Mouse (Mus musculus): Measurements from ENCODE around the gene Pinlyp. TPM values are rescaled to one million over a fixed set of nuclear protein-coding genes. Genes with fewer than 3 reads are reported as not detected.

The Pinlyp gene
- total RNA-seq (2018; cell fraction: chromatin; rRNA removed), result not detected
- total RNA-seq (2018; cell fraction: cytosol; rRNA removed), result not detected
- not detected for total RNA-seq (2018; cell fraction: nucleus; rRNA removed)
- not detected in 3 replicates for polyA plus RNA-seq (2018)

DNA sequence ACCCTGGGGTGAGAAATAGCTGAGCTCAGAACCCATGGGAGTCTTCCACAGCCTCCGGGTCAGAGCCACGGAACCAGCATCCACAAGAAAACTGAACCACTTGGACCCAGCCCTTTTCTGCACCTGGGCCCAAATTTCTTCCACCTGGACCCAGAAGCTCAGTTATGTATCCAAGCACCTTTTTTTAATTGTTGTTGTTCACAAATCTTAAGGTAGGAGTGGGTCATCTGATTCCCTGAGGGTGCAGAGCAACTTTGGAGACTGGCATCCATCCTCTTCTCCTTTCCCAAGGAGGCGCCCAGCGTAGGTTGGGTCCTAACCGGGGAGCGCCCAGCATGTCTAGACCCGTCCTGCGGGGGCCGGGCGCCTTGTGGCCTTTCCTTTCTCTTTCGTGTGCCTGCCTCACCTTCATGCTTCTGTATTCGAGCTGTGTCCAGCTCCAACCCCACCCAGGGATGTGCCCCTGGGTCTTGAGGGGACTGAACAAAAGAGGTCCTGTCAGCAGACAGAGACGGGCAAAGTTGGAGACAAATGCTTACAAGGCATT lies at the start of gene Pinlyp, which contains the start of gene Xrcc1:
Gene Pinlyp (minus strand): TSS at position 51 of the 547 bp plus-strand sequence.
Gene Xrcc1 (plus strand): TSS at position 222 of the 547 bp plus-strand sequence.
- no peaks in the 10 kb centered on the region for H3K36me3 ChIP-seq (ENCODE audit: inconsistent target)
- H3K27ac ChIP-seq, result peak within 1 kb of the TSS; percentile 46
- WGBS (ENCODE audit: missing documents), result 63% methylated on average over 5 of the region's 13 CpGs
- peak within 1 kb of the TSS; percentile 75 for H3K4me3 ChIP-seq (ENCODE audit: inconsistent target)
- peaks cover 12% of the 10 kb centered on the region for H3K79me2 ChIP-seq (ENCODE audit: inconsistent target)

- WGBS (ENCODE audit: missing documents), result 13% methylated on average over 2 of the region's 2 CpGs
- no peak overlapping the region for H3K27ac ChIP-seq
- no peak overlapping the region for H3K4me3 ChIP-seq (ENCODE audit: inconsistent target)
- no peaks in the 10 kb centered on the region for H3K36me3 ChIP-seq (ENCODE audit: inconsistent target)
- peaks cover 7% of the 10 kb centered on the region; the same call in 1 of the 2 replicates for H3K79me2 ChIP-seq (ENCODE audit: inconsistent target)
Measured at GRCm38 (mm10) chr7:24595464-24595863, 49.5 kb upstream of the Pinlyp start.

DNA sequence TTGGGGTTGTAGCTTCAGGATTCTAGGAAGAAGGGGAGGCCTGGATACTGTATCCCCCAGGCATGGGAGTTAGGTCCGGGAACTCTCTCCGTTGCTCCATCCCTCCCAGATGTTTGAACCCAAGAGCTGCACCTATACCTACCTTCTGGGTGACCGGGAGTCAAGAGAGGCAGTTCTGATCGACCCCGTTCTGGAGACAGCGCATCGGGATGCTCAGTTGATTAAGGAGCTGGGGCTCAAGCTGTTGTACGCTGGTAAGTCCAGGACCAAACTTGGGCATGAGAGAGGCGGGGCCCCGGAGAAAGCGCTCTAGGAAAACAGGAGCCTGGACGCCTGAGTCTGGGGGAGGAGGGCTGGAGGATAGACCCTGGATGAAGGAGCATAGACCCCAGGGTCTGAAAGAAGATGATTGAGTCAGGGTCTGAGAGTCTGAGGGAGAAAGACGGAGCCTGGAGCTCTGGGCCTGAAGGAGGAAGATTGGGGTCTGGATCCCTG lies 48.4 kb upstream of the Pinlyp start:
- Histone ChIP-seq H3K27ac (no peak overlapping the region), H3K79me2 (ENCODE audit: inconsistent target) (peaks cover 7% of the 10 kb centered on the region; the same call in 1 of the 2 replicates), H3K36me3 (ENCODE audit: inconsistent target) (no peaks in the 10 kb centered on the region), H3K4me3 (ENCODE audit: inconsistent target) (peak overlapping the region; percentile 69)
- WGBS (ENCODE audit: missing documents), result 35% methylated on average over 13 of the region's 13 CpGs

GRCm38 (mm10) chr7:24593621-24594308 lies 47.8 kb upstream of the Pinlyp start:
- Histone ChIP-seq H3K27ac (peak overlapping the region; percentile 43; the same call in 1 of the 2 replicates), H3K79me2 (ENCODE audit: inconsistent target) (peaks cover 7% of the 10 kb centered on the region; the same call in 1 of the 2 replicates), H3K36me3 (ENCODE audit: inconsistent target) (no peaks in the 10 kb centered on the region), H3K4me3 (ENCODE audit: inconsistent target) (peak overlapping the region; percentile 69)
- 1% methylated on average over 34 of the region's 39 CpGs for WGBS (ENCODE audit: missing documents)

DNA sequence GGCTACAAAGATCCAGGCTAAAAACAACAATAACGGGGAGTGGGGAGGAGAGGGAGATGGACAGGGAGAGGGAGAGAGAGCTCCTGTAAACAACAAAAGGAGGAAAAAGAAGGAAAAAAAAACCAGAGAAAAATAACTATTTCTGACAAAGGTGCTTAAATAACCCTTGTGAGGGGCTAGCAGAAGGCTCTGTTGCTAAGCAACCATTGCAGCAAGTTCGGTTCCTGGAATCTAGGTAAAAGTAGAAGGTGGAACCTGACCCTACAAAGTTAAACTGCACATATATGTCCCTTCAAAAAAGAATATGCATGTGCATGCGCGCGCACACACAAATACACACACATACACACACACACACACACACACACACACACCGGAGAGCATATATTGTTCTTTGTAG lies 46.9 kb upstream of the Pinlyp start:
- peaks cover 7% of the 10 kb centered on the region; the same call in 1 of the 2 replicates for H3K79me2 ChIP-seq (ENCODE audit: inconsistent target)
- H3K27ac ChIP-seq, result no peak overlapping the region
- 98% methylated on average over 4 of the region's 6 CpGs for WGBS (ENCODE audit: missing documents)
- no peaks in the 10 kb centered on the region for H3K36me3 ChIP-seq (ENCODE audit: inconsistent target)
- H3K4me3 ChIP-seq (ENCODE audit: inconsistent target), result no peak overlapping the region

DNA sequence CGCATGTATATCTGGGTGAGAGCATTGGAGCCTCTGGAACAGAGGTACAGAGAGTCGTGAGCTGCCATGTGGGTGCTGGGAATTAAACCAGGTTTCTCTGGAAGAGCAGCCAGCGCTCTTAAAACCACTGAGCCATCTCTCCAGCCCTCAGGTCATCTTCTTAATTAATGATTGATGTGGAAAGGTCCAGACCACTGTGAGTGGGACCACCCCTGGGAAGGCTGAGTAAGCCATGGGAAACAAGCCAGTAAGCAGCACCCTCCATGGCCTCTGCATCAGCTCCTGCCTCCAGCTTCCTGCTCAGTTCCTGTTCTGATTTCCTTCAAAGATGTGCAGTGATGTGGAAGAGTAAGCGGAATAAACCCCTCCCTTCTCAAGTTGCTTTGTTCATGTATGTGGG lies 46.2 kb upstream of the Pinlyp start:
- Histone ChIP-seq H3K4me3 (ENCODE audit: inconsistent target) (no peak overlapping the region), H3K36me3 (ENCODE audit: inconsistent target) (no peaks in the 10 kb centered on the region), H3K79me2 (ENCODE audit: inconsistent target) (peaks cover 7% of the 10 kb centered on the region; the same call in 1 of the 2 replicates), H3K27ac (no peak overlapping the region)
- 57% methylated on average over 4 of the region's 4 CpGs for WGBS (ENCODE audit: missing documents)

GRCm38 (mm10) chr7:24591735-24592134 lies 45.8 kb upstream of the Pinlyp start:
- no peak overlapping the region for H3K27ac ChIP-seq
- H3K79me2 ChIP-seq (ENCODE audit: inconsistent target), result peaks cover 7% of the 10 kb centered on the region; the same call in 1 of the 2 replicates
- no peaks in the 10 kb centered on the region for H3K36me3 ChIP-seq (ENCODE audit: inconsistent target)
- H3K4me3 ChIP-seq (ENCODE audit: inconsistent target), result no peak overlapping the region
- WGBS (ENCODE audit: missing documents), result 82% methylated on average over 5 of the region's 5 CpGs

GRCm38 (mm10) chr7:24588336-24588735 lies 42.4 kb upstream of the Pinlyp start:
- no peak overlapping the region for H3K4me3 ChIP-seq (ENCODE audit: inconsistent target)
- no peaks in the 10 kb centered on the region for H3K79me2 ChIP-seq (ENCODE audit: inconsistent target)
- WGBS (ENCODE audit: missing documents), result 59% methylated on average over 13 of the region's 13 CpGs
- no peaks in the 10 kb centered on the region for H3K36me3 ChIP-seq (ENCODE audit: inconsistent target)
- H3K27ac ChIP-seq, result no peak overlapping the region

- Histone ChIP-seq H3K4me3 (ENCODE audit: inconsistent target) (no peak within 1 kb of the TSS), H3K79me2 (ENCODE audit: inconsistent target) (no peaks in the 10 kb centered on the region), H3K36me3 (ENCODE audit: inconsistent target) (no peaks in the 10 kb centered on the region), H3K27ac (no peak within 1 kb of the TSS)
- WGBS (ENCODE audit: missing documents), result 19% methylated on average over 30 of the region's 30 CpGs
Measured at GRCm38 (mm10) chr7:24587330-24588105, 41.6 kb upstream of the Pinlyp start, which contains the start of the genes Ethe1 and Zfp575. Gene Ethe1, plus strand, starts transcription at chr7:24587543. Gene Zfp575, minus strand, starts transcription at chr7:24587641.

- 33% methylated on average over 8 of the region's 8 CpGs for WGBS (ENCODE audit: missing documents)
- Histone ChIP-seq H3K79me2 (ENCODE audit: inconsistent target) (no peaks in the 10 kb centered on the region), H3K27ac (no peak overlapping the region), H3K36me3 (ENCODE audit: inconsistent target) (no peaks in the 10 kb centered on the region), H3K4me3 (ENCODE audit: inconsistent target) (no peak overlapping the region)
Measured at GRCm38 (mm10) chr7:24586828-24587227, 40.9 kb upstream of the Pinlyp start.

DNA sequence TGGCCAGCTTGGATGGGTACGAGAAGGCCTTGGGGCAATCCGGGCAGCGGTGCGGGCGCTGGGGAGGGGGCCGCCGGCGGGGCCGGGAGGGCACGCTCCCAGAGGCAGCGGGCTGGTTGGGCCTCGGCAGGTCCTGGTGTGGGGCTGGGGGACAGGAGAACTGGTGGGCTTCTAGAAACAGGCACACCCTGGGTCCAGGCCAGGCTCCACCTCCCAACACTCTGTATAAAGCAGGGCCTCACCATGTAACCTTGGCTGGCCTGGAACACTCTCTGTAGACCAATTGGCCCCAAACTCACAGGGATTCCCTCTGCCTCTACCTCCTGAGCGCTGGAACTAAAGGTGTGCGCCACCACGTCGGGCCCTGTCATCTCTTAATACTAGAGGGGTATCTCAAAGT lies 40.1 kb upstream of the Pinlyp start:
- Histone ChIP-seq H3K79me2 (ENCODE audit: inconsistent target) (no peaks in the 10 kb centered on the region), H3K27ac (no peak overlapping the region), H3K36me3 (ENCODE audit: inconsistent target) (no peaks in the 10 kb centered on the region), H3K4me3 (ENCODE audit: inconsistent target) (no peak overlapping the region)
- 79% methylated on average over 14 of the region's 16 CpGs for WGBS (ENCODE audit: missing documents)

DNA sequence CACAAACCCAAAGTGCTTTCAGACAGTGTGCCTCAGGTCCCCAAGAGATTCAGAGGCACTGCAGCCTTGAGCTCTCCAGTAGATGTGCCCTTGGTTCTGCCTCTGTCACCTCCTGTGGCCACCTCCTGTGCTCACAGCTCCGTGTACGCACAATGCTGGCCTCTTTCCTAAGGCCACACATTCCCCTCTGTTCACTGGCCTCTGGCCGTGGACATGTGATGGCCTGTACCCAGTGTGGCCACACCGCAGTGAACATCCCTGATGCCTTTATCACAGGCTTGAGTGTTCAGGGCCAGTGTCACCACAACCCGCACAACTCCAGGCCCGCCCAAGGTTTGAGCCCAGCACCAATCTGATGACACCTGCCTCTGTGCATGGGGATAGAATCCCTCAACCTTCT lies 39.0 kb upstream of the Pinlyp start:
- no peaks in the 10 kb centered on the region for H3K79me2 ChIP-seq (ENCODE audit: inconsistent target)
- H3K4me3 ChIP-seq (ENCODE audit: inconsistent target), result no peak overlapping the region
- H3K27ac ChIP-seq, result no peak overlapping the region
- WGBS (ENCODE audit: missing documents), result 100% methylated on average over 4 of the region's 6 CpGs
- H3K36me3 ChIP-seq (ENCODE audit: inconsistent target), result no peaks in the 10 kb centered on the region

- H3K27ac ChIP-seq, result no peak overlapping the region
- no peaks in the 10 kb centered on the region for H3K79me2 ChIP-seq (ENCODE audit: inconsistent target)
- H3K36me3 ChIP-seq (ENCODE audit: inconsistent target), result no peaks in the 10 kb centered on the region
- no peak overlapping the region for H3K4me3 ChIP-seq (ENCODE audit: inconsistent target)
- WGBS (ENCODE audit: missing documents), result 90% methylated on average over 8 of the region's 10 CpGs
Measured at GRCm38 (mm10) chr7:24577811-24578210, 31.9 kb upstream of the Pinlyp start.

DNA sequence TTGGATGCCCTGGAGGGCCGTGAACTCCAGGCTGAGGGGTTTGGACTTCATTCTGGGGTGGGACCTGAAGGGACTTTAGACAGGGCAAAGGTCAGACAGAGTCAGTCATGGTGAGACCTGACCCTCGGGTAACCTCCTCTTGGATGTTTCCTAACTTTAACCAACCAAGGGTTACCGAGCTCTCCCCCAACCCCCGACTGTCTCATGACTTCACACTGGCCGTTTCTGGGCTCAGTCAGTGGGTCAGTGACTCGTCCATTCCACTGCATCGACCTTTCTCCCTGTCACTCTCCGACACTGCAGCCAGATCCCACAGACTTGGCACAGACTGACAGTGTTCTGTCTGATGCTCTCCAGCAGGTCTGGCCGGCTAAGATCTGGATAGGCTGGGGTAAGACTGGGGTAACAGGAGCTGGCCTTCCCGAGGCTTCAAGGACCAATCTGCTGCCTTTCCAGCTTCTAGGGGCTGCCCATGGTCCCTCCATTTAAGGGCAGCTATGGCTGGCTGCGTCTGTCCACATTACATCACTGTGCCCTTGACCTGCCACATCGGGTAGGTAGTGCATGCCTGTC lies 28.4 kb upstream of the Pinlyp start:
- Histone ChIP-seq H3K27ac (no peak overlapping the region), H3K4me3 (ENCODE audit: inconsistent target) (no peak overlapping the region), H3K79me2 (ENCODE audit: inconsistent target) (no peaks in the 10 kb centered on the region), H3K36me3 (ENCODE audit: inconsistent target) (no peaks in the 10 kb centered on the region)
- WGBS (ENCODE audit: missing documents), result 77% methylated on average over 12 of the region's 12 CpGs
